Mouse (Mus musculus) G1E (cell line): ENCODE results near the gene Fam53a. TPM values are rescaled to one million over a fixed set of nuclear protein-coding genes. Genes with fewer than 3 reads are reported as not detected.

ENCODE experiments used
- ATAC-seq: 2 replicates; pipeline ENCODE4 v1.8.0; 2016; ENCODE audit warnings: mild to moderate bottlenecking; ENCODE audit not compliant: insufficient number of reproducible peaks, poor library complexity, low FRiP score, severe bottlenecking; ENCODE audit errors: extremely low read depth
- DNase-seq: peaks from one replicate; pipeline ENCODE4 v3.0.0; 2012; ENCODE audit warnings: low spot score
- H3K27me3 ChIP-seq: 2 replicates; pipeline ENCODE4 v1.6.1; 2012; ENCODE audit warnings: mild to moderate bottlenecking, low read length, inconsistent platforms; ENCODE audit not compliant: insufficient read depth
- H3K36me3 ChIP-seq: replicated peaks from 2 replicates; pipeline ENCODE3; 2012; ENCODE audit warnings: mild to moderate bottlenecking, inconsistent platforms
- H3K4me1 ChIP-seq: 2 replicates; pipeline ENCODE4 v1.6.1; 2012; ENCODE audit warnings: low read depth, low read length, inconsistent platforms, mixed read lengths; ENCODE audit not compliant: insufficient read depth
- H3K4me3 ChIP-seq: 2 replicates; pipeline ENCODE4 v1.5.1; 2012; ENCODE audit warnings: low read depth, mild to moderate bottlenecking, inconsistent platforms, low read length, moderate library complexity, mixed read lengths
- H3K9me3 ChIP-seq: replicated peaks from 2 replicates; pipeline ENCODE4 v1.6.1; 2012; ENCODE audit warnings: inconsistent platforms
- CTCF ChIP-seq: IDR thresholded peaks from 2 replicates; pipeline ENCODE4 v1.5.1; 2012; ENCODE audit warnings: low read depth, low read length, inconsistent platforms, mixed read lengths
- GATA1 ChIP-seq: IDR thresholded peaks from 2 replicates; pipeline ENCODE4 v1.6.1; 2012; ENCODE audit warnings: borderline replicate concordance, low read length, inconsistent platforms, mixed read lengths
- GATA2 ChIP-seq: IDR thresholded peaks from 2 replicates; pipeline ENCODE4 v1.6.1; 2012; ENCODE audit warnings: low read depth, low read length, inconsistent platforms, borderline replicate concordance
- POLR2AphosphoS5 ChIP-seq: IDR thresholded peaks from 2 replicates; pipeline ENCODE4 v1.6.1; 2012; ENCODE audit warnings: low read depth, low read length, inconsistent platforms; ENCODE audit not compliant: insufficient replicate concordance
- TAL1 ChIP-seq: conservative IDR thresholded peaks from 2 replicates; pipeline ENCODE4 v1.6.1; 2012; ENCODE audit warnings: low read depth, low read length, inconsistent platforms, mixed read lengths
- polyA plus RNA-seq: library from polyadenylated mRNA; stranded (reverse); fragments of >175 nt; gene quantifications from 2 replicates; pipeline ENCODE4 v1.2.3, GENCODE M21; 2012
- total RNA-seq, 2 experiments: library from RNA; stranded (forward) in 1 of 2; stranded (reverse) in 1 of 2; fragments of 200-1000 nt in 1 of 2; fragments of >200 nt in 1 of 2; fragmentation: Nextera tagmentation in 1 of 2; gene quantifications; 2 replicates each; pipeline ENCODE4 v1.2.3; 2014 to 2017

The Fam53a gene
- total and polyA plus RNA-seq, 3 experiments, result 25.4 to 84.5 (median 30.4) TPM

GRCm38 (mm10) chr5:33622671-33623070, 6.8 kb downstream of the Fam53a start:
- no peak for ATAC-seq

GRCm38 (mm10) chr5:33614391-33614790, 15.0 kb downstream of the Fam53a start:
- no peak for TF ChIP-seq POLR2AphosphoS5
- no peak for TF ChIP-seq TAL1
- no peak for TF ChIP-seq CTCF
- TF ChIP-seq GATA1, result no peak
- no peak for TF ChIP-seq GATA2
- ATAC-seq, result no peak
- H3K36me3 ChIP-seq, result peaks cover 91% of the 10 kb centered on the region

More at GRCm38 (mm10) chr5:33622671-33623070, 6.8 kb downstream of the Fam53a start:
- TF ChIP-seq POLR2AphosphoS5 (no peak), GATA1 (no peak), CTCF (no peak), GATA2 (no peak), TAL1 (no peak)
- Histone ChIP-seq H3K9me3 (no peaks in the 10 kb centered on the region), H3K4me1 (peaks cover 37% of the 10 kb centered on the region), H3K36me3 (peaks cover 86% of the 10 kb centered on the region), H3K4me3 (no peak overlapping the region), H3K27me3 (no peaks in the 10 kb centered on the region)
- DNase-seq, result no peak

GRCm38 (mm10) chr5:33611795-33612194, 17.6 kb downstream of the Fam53a start:
- ATAC-seq (no peak), DNase-seq (no peak)
- no peaks in the 10 kb centered on the region for H3K9me3 ChIP-seq
- no peaks in the 10 kb centered on the region for H3K27me3 ChIP-seq
- H3K4me3 ChIP-seq, result no peak overlapping the region
- TF ChIP-seq TAL1 (no peak), POLR2AphosphoS5 (no peak), GATA2 (no peak), CTCF (no peak), GATA1 (no peak)
- H3K36me3 ChIP-seq, result peaks cover 96% of the 10 kb centered on the region
- H3K4me1 ChIP-seq, result peaks cover 4% of the 10 kb centered on the region

More at GRCm38 (mm10) chr5:33614391-33614790, 15.0 kb downstream of the Fam53a start:
- Histone ChIP-seq H3K27me3 (no peaks in the 10 kb centered on the region), H3K4me3 (no peak overlapping the region), H3K9me3 (no peaks in the 10 kb centered on the region), H3K4me1 (peaks cover 13% of the 10 kb centered on the region)
- DNase-seq, result no peak

- TF ChIP-seq TAL1, result no peak
- no peak for TF ChIP-seq CTCF
- no peak for TF ChIP-seq GATA2
- TF ChIP-seq GATA1, result no peak
- TF ChIP-seq POLR2AphosphoS5, result no peak
- no peak for ATAC-seq
- Histone ChIP-seq H3K27me3 (no peaks in the 10 kb centered on the region), H3K4me1 (peaks cover 4% of the 10 kb centered on the region; the same call in 1 of the 2 replicates), H3K36me3 (peaks cover 97% of the 10 kb centered on the region), H3K4me3 (no peak overlapping the region), H3K9me3 (no peaks in the 10 kb centered on the region)
- no peak for DNase-seq
Measured at GRCm38 (mm10) chr5:33609226-33609625, 20.2 kb downstream of the Fam53a start.

- Histone ChIP-seq H3K36me3 (peaks cover 97% of the 10 kb centered on the region), H3K4me1 (peaks cover 12% of the 10 kb centered on the region), H3K27me3 (no peaks in the 10 kb centered on the region), H3K4me3 (no peak overlapping the region), H3K9me3 (no peaks in the 10 kb centered on the region)
- DNase-seq, result no peak
- ATAC-seq, result no peak
- TF ChIP-seq CTCF, result no peak
- TF ChIP-seq TAL1, result no peak
- TF ChIP-seq GATA2, result no peak
- TF ChIP-seq POLR2AphosphoS5, result no peak
- no peak for TF ChIP-seq GATA1
Measured at GRCm38 (mm10) chr5:33607434-33607833, 22.0 kb downstream of the Fam53a start.

- peaks cover 97% of the 10 kb centered on the region for H3K36me3 ChIP-seq
- no peak for TF ChIP-seq TAL1
- no peak for TF ChIP-seq GATA1
- no peak for TF ChIP-seq CTCF
- TF ChIP-seq GATA2, result no peak
- no peak overlapping the region for H3K4me3 ChIP-seq
- no peaks in the 10 kb centered on the region for H3K27me3 ChIP-seq
- H3K4me1 ChIP-seq, result peaks cover 12% of the 10 kb centered on the region
- H3K9me3 ChIP-seq, result no peaks in the 10 kb centered on the region
- no peak for DNase-seq
- ATAC-seq, result no peak
Measured at GRCm38 (mm10) chr5:33606631-33607030, 22.8 kb downstream of the Fam53a start.
